Mouse (Mus musculus): Measurements from ENCODE around the gene Gm10985. TPM values are rescaled to one million over a fixed set of nuclear protein-coding genes. Genes with fewer than 3 reads are reported as not detected.

Gene Gm10985
- polyA plus RNA-seq, 1 experiment from 2014 or later, result not detected

DNA sequence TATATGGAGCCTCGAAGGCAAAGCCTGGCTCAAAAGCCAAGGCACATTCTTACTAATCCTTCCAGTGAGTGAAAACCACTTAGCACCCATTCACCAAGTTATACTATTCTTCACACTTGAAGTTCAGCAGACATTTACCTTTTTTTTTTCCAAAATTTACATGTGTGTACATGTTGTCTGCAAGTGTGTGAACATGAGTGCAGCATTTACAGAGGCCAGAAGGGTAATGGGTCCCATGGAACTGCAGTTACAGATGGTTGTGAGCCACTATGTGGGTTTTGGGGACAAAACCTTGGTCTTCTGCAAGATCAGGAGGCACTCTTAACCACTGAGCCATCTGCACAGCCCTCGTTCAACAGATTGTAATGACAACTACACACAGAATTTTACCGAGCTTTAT lies 9.9 kb downstream of the Gm10985 start:
- Histone ChIP-seq H3K9ac (ENCODE audit: low read length) (no peak overlapping the region), H3K4me3 (ENCODE audit: low read depth, low read length) (no peak overlapping the region), H3K4me2 (ENCODE audit: low read depth, low read length, severe bottlenecking) (no peak overlapping the region), H3K9me3 (ENCODE audit: control insufficient read depth, low read length) (no peaks in the 10 kb centered on the region), H3K27ac (ENCODE audit: low read depth, low read length) (no peak overlapping the region), H3K27me3 (ENCODE audit: control insufficient read depth, insufficient read depth, low read length) (no peaks in the 10 kb centered on the region), H3K36me3 (ENCODE audit: control insufficient read depth, insufficient read depth, low read length) (no peaks in the 10 kb centered on the region; the same call in 1 of the 2 replicates), H3K4me1 (replicated peaks; ENCODE audit: control insufficient read depth, insufficient read depth, low read length) (no peaks in the 10 kb centered on the region)
- ATAC-seq (replicated peaks; ENCODE audit: low FRiP score), result no peak
- DNase-seq (ENCODE audit: low spot score), result no peak
- 91% methylated on average over 3 of the region's 3 CpGs for WGBS

DNA sequence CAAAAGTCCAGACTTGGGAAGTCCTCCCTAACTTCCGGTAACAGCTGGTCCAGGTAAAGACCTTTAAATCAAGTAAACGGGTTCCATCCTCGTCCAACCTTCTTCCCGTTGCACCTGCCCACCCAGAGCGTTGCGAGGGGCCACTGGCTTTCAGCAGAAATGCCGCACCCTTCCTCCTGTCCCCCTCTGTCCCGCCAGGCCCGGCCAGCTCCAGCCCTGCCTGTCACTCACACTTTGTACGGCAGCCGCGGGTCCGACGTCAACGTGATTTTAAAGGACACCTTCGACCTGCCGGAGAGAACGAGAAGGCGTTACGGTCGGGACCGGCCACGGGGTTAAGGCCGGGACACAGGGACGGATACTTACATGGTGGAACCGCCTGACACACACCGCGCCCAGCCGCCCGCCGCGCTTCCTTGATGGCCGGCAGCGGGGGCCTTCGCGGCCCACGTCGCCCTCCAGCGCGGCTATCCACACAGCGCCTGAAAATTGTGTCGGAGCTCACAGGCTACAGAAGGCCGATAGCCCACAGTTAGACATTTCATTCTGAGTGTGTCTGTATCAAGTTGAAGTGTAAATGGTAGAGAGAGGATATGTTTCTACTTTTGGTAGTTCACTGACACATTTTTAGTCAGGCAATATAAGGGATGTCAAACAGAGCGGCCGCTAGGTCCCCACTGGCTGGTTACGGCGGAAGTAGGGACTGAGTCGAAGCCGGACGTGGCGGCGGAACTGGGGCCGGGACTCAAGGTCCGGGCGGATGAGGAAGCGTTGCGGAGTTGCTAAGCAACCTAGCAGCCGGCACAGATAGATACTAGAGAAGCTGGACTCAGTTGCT lies 18.7 kb downstream of the Gm10985 start, which contains the start of gene Ufm1:
TSS of gene Ufm1 (minus strand) at position 448 of the 838 bp plus-strand sequence.
- WGBS, result under 1% methylated on average over 58 of the region's 58 CpGs
- ATAC-seq (replicated peaks; ENCODE audit: low FRiP score), result peak; percentile 98
- no peaks in the 10 kb centered on the region for H3K36me3 ChIP-seq (ENCODE audit: control insufficient read depth, insufficient read depth, low read length)
- peak within 1 kb of the TSS; percentile 71 for H3K9ac ChIP-seq (ENCODE audit: low read length)
- H3K4me3 ChIP-seq (ENCODE audit: low read depth, low read length), result peak within 1 kb of the TSS; percentile 87
- no peaks in the 10 kb centered on the region for H3K27me3 ChIP-seq (ENCODE audit: control insufficient read depth, insufficient read depth, low read length)
- H3K9me3 ChIP-seq (ENCODE audit: control insufficient read depth, low read length), result no peaks in the 10 kb centered on the region
- H3K4me2 ChIP-seq (ENCODE audit: low read depth, low read length, severe bottlenecking), result peak within 1 kb of the TSS; percentile 63
- DNase-seq (ENCODE audit: low spot score), result peak; percentile 93
- H3K27ac ChIP-seq (ENCODE audit: low read depth, low read length), result no peak within 1 kb of the TSS
- peaks cover 2% of the 10 kb centered on the region for H3K4me1 ChIP-seq (replicated peaks; ENCODE audit: control insufficient read depth, insufficient read depth, low read length)

DNA sequence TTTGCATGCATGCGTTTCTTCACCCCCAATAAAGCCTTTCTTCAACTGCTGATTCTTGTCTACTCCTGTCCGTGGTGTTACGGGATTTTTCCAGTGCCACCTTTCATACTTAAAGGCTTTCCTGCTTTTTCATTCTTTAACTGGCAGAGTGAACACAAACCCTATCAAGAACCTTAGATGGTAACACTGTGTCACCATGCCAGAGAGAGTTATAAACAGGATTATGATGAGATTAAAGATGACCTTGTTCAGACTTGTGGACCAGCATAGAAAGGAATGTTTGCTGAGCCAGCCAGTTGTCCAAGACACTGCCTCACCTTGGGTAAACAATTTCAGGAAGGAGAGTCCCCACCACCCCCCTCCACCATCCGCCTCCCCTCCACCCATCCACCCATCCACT lies 23.3 kb downstream of the Gm10985 start:
- H3K36me3 ChIP-seq (ENCODE audit: control insufficient read depth, insufficient read depth, low read length), result no peaks in the 10 kb centered on the region
- WGBS, result 88% methylated on average over 4 of the region's 4 CpGs
- H3K4me1 ChIP-seq (replicated peaks; ENCODE audit: control insufficient read depth, insufficient read depth, low read length), result peaks cover 2% of the 10 kb centered on the region
- H3K4me3 ChIP-seq (ENCODE audit: low read depth, low read length), result no peak overlapping the region
- no peak for ATAC-seq (replicated peaks; ENCODE audit: low FRiP score)
- DNase-seq (ENCODE audit: low spot score), result no peak
- no peak overlapping the region for H3K27ac ChIP-seq (ENCODE audit: low read depth, low read length)
- no peak overlapping the region for H3K4me2 ChIP-seq (ENCODE audit: low read depth, low read length, severe bottlenecking)
- no peaks in the 10 kb centered on the region for H3K9me3 ChIP-seq (ENCODE audit: control insufficient read depth, low read length)
- H3K9ac ChIP-seq (ENCODE audit: low read length), result no peak overlapping the region
- H3K27me3 ChIP-seq (ENCODE audit: control insufficient read depth, insufficient read depth, low read length), result no peaks in the 10 kb centered on the region

DNA sequence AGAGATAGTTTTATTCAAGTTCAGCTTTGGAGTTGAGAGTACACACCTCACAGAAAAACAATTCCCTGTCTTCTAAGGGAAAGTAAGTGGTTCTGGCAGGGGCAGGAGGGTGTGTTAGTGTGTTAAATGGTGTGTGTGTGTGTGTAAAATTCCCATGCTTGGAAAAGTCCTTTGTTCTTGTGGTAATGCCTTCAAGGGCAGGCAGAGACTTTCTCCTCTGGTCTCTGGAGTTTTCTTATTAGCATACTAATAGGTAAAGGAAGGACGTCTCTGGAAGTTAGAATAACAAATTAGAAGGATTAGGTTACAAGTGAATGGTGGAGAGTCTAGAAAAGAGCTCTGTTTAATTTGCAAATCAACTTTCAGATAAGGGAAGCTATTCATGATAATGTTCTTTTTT lies 24.4 kb downstream of the Gm10985 start:
- H3K4me1 ChIP-seq (replicated peaks; ENCODE audit: control insufficient read depth, insufficient read depth, low read length), result peaks cover 2% of the 10 kb centered on the region
- no peak for DNase-seq (ENCODE audit: low spot score)
- H3K27ac ChIP-seq (ENCODE audit: low read depth, low read length), result peak overlapping the region; percentile 25; the same call in 1 of the 2 replicates
- no peaks in the 10 kb centered on the region for H3K27me3 ChIP-seq (ENCODE audit: control insufficient read depth, insufficient read depth, low read length)
- peak; percentile 63 for ATAC-seq (replicated peaks; ENCODE audit: low FRiP score)
- H3K9ac ChIP-seq (ENCODE audit: low read length), result peak overlapping the region; percentile 16; the same call in 1 of the 2 replicates
- no peaks in the 10 kb centered on the region for H3K9me3 ChIP-seq (ENCODE audit: control insufficient read depth, low read length)
- 6% methylated on average over 1 of the region's 1 CpGs for WGBS
- no peak overlapping the region for H3K4me3 ChIP-seq (ENCODE audit: low read depth, low read length)
- no peaks in the 10 kb centered on the region for H3K36me3 ChIP-seq (ENCODE audit: control insufficient read depth, insufficient read depth, low read length)
- no peak overlapping the region for H3K4me2 ChIP-seq (ENCODE audit: low read depth, low read length, severe bottlenecking)

DNA sequence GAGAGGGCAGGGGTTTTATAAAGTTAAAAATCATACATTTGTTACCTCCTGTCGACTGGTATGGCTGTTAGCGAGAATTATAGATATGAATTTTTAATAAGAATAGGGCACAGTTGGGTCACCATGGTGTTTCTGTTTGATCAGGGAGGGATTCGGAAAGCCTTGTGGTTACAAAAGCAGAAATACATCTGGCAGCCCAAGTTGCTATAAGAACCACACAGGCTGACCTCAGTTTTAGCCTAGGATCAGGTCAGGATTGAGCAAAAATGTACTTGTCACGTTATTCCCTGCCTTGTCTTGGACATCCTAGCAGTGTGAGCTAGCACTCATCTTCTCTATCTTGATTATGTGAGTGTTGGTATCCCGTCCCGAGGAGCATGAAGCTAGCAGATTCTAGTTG lies 25.6 kb downstream of the Gm10985 start:
- Histone ChIP-seq H3K27me3 (ENCODE audit: control insufficient read depth, insufficient read depth, low read length) (no peaks in the 10 kb centered on the region), H3K4me2 (ENCODE audit: low read depth, low read length, severe bottlenecking) (no peak overlapping the region), H3K9me3 (ENCODE audit: control insufficient read depth, low read length) (no peaks in the 10 kb centered on the region), H3K9ac (ENCODE audit: low read length) (no peak overlapping the region), H3K27ac (ENCODE audit: low read depth, low read length) (no peak overlapping the region), H3K4me3 (ENCODE audit: low read depth, low read length) (no peak overlapping the region), H3K4me1 (replicated peaks; ENCODE audit: control insufficient read depth, insufficient read depth, low read length) (peaks cover 2% of the 10 kb centered on the region), H3K36me3 (ENCODE audit: control insufficient read depth, insufficient read depth, low read length) (no peaks in the 10 kb centered on the region)
- ATAC-seq (replicated peaks; ENCODE audit: low FRiP score) (no peak), DNase-seq (ENCODE audit: low spot score) (no peak)
- 81% methylated on average over 6 of the region's 6 CpGs for WGBS

DNA sequence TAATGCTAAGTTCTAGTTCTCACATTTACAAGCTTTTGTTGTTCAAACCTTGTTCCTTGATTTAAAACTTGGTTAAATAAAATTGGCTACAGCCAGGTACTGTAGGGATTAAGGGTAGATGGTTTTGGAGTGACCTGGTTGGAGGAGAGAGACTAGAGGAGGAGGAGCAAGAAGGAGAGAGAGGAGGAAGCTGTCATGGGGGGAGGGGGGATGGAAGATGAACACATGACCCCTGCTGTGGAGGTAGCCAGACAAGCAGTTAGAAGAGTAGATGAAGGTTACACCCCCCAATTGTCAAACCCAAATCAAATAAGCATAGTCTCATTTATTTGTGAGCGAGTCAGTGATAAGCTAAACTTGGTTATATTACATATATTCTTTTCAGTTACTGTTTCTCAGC lies 26.7 kb downstream of the Gm10985 start:
- H3K9ac ChIP-seq (ENCODE audit: low read length), result no peak overlapping the region
- ATAC-seq (replicated peaks; ENCODE audit: low FRiP score) (no peak), DNase-seq (ENCODE audit: low spot score) (no peak)
- H3K4me3 ChIP-seq (ENCODE audit: low read depth, low read length), result no peak overlapping the region
- 73% methylated on average over 1 of the region's 1 CpGs for WGBS
- H3K27ac ChIP-seq (ENCODE audit: low read depth, low read length), result no peak overlapping the region
- H3K9me3 ChIP-seq (ENCODE audit: control insufficient read depth, low read length), result no peaks in the 10 kb centered on the region
- H3K36me3 ChIP-seq (ENCODE audit: control insufficient read depth, insufficient read depth, low read length), result no peaks in the 10 kb centered on the region
- H3K27me3 ChIP-seq (ENCODE audit: control insufficient read depth, insufficient read depth, low read length), result no peaks in the 10 kb centered on the region
- H3K4me1 ChIP-seq (replicated peaks; ENCODE audit: control insufficient read depth, insufficient read depth, low read length), result peaks cover 2% of the 10 kb centered on the region
- no peak overlapping the region for H3K4me2 ChIP-seq (ENCODE audit: low read depth, low read length, severe bottlenecking)

DNA sequence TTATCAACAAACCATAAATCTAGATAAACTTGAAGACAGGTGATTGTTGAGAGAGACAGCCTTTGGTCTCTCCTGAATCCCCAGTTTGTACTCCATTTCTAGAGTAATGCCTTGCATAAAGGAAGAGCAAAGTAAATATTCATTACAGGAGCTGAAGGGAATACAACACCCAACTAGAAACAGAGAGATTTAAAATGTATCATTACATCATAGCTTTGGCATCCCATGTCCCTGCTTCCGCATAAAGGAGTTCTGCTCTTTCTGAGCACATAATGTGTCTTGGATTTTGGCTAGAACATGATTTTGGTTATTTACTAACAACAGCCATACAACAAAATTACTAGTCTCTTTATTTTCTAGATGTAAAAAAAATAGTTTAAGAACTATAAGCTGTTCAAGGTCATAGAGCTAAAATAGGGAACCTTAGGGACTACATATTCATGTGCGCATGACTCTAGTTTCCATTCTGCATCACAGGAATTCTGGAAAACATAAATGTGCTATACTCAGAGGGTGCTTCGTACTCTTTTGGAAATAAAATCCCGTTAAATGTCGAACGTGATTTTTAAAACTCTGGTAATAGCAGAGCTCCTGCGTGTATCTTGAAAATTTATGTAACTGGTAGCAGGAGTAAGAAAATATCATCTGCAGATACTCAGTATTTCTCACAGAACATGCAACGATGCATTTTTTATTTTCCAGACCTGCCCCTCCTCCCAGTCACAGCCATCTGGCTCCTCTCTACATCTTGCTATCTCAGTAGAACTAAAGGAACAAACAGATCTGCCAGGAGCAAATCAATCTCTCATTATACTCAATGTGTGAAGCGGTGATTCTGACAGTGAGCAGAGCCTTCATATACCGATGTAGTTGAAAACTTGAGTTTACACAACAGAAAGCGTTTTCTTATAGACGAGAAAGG lies 46.0 kb downstream of the Gm10985 start:
- ATAC-seq (replicated peaks; ENCODE audit: low FRiP score), result no peak
- H3K4me2 ChIP-seq (ENCODE audit: low read depth, low read length, severe bottlenecking), result no peak overlapping the region

More for the DNA sequence above, 46.0 kb downstream of the Gm10985 start:
- WGBS, result 92% methylated on average over 12 of the region's 12 CpGs
- H3K4me3 ChIP-seq (ENCODE audit: low read depth, low read length), result no peak overlapping the region
- no peaks in the 10 kb centered on the region for H3K27me3 ChIP-seq (ENCODE audit: control insufficient read depth, insufficient read depth, low read length)
- no peak overlapping the region for H3K9ac ChIP-seq (ENCODE audit: low read length)
- H3K9me3 ChIP-seq (ENCODE audit: control insufficient read depth, low read length), result no peaks in the 10 kb centered on the region; the same call in 1 of the 2 replicates
- no peak for DNase-seq (ENCODE audit: low spot score)
- no peaks in the 10 kb centered on the region for H3K36me3 ChIP-seq (ENCODE audit: control insufficient read depth, insufficient read depth, low read length)
- H3K27ac ChIP-seq (ENCODE audit: low read depth, low read length), result no peak overlapping the region
- H3K4me1 ChIP-seq (replicated peaks; ENCODE audit: control insufficient read depth, insufficient read depth, low read length), result no peaks in the 10 kb centered on the region
